Mouse (Mus musculus) limb, embryonic 13.5 days (tissue): ENCODE measurements around the gene Adgrg5. TPM values are rescaled to one million over a fixed set of nuclear protein-coding genes. Genes with fewer than 3 reads are reported as not detected.

Experiments
- ATAC-seq: fragments of 200-750 bp; cut with Nextera tagmentation; 2 replicates; pipeline ENCODE4 v1.8.0; 2017; ENCODE audit warnings: low read depth, moderate number of reproducible peaks, moderate TSS enrichment; ENCODE audit not compliant: low FRiP score
- H3K27ac ChIP-seq: fragments of 300-500 bp; sonication (generic); 2 replicates; pipeline ENCODE4 v1.5.1; 2015; ENCODE audit warnings: inconsistent platforms, mild to moderate bottlenecking, moderate library complexity
- H3K27me3 ChIP-seq: fragments of 300-500 bp; sonication (generic); 2 replicates; pipeline ENCODE4 v1.6.1; 2015; ENCODE audit warnings: mild to moderate bottlenecking, inconsistent platforms
- H3K36me3 ChIP-seq: fragments of 300-500 bp; sonication (generic); 2 replicates; pipeline ENCODE4 v1.6.1; 2015; ENCODE audit warnings: inconsistent platforms, mild to moderate bottlenecking, moderate library complexity
- H3K4me1 ChIP-seq: fragments of 300-500 bp; sonication (generic); 2 replicates; pipeline ENCODE4 v1.6.1; 2015; ENCODE audit warnings: inconsistent platforms
- H3K4me2 ChIP-seq: fragments of 300-500 bp; sonication (generic); replicated peaks from 2 replicates; pipeline ENCODE4 v1.6.1; 2015; ENCODE audit warnings: inconsistent platforms, mild to moderate bottlenecking, moderate library complexity
- H3K4me3 ChIP-seq: fragments of 300-500 bp; sonication (generic); 2 replicates; pipeline ENCODE4 v1.5.1; 2015; ENCODE audit warnings: moderate library complexity, mild to moderate bottlenecking, inconsistent platforms
- H3K9ac ChIP-seq: fragments of 300-500 bp; sonication (generic); 2 replicates; pipeline ENCODE4 v1.6.1; 2015; ENCODE audit warnings: mild to moderate bottlenecking, inconsistent platforms
- H3K9me3 ChIP-seq: fragments of 300-500 bp; sonication (generic); 2 replicates; pipeline ENCODE4 v1.6.1; 2016; ENCODE audit warnings: inconsistent platforms
- WGBS: fragments of 180-500 bp; shearing (Covaris S2); methylation state at CpG from one replicate; pipeline ENCODE4 v1.1.7; 2015; 5-methylcytosine and 5-hydroxymethylcytosine counted together
- polyA plus RNA-seq: library from polyadenylated mRNA; unstranded; fragments of >200 nt; fragmentation: Nextera tagmentation; extraction: Ambion mirVana; gene quantifications from 2 replicates; pipeline ENCODE4 v1.2.1, GENCODE M21; 2015

Adgrg5 gene
- polyA plus RNA-seq, 1 experiment from 2014 or later = 0.13 TPM

DNA sequence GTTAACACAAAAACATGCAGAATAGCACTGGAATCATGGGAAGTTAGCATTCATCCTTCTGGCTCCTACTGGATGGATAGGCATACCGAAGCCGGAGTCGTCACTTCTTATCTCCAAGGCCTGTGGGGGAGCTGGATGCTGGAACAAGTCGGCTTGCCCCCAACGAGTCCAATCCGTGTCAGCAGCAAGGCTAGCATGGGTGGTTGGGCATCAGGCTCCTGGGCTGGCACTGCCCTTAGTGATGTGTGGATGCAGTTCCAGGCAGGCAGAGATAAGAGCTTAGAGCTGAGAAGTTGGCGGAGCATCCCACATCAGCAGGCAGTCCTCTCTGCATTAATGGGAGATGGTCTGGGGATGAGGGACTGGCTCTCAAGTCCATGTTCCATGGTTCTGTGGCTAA lies 64.1 kb downstream of the Adgrg5 start:
- Histone ChIP-seq H3K4me3 (no peak overlapping the region), H3K36me3 (no peaks in the 10 kb centered on the region), H3K9me3 (no peaks in the 10 kb centered on the region), H3K4me2 (no peak overlapping the region), H3K4me1 (peaks cover 32% of the 10 kb centered on the region), H3K27me3 (peaks cover 6% of the 10 kb centered on the region; the same call in 1 of the 2 replicates), H3K9ac (no peak overlapping the region), H3K27ac (no peak overlapping the region)
- no peak for ATAC-seq
- WGBS = 80% methylated on average over 7 of the region's 7 CpGs

DNA sequence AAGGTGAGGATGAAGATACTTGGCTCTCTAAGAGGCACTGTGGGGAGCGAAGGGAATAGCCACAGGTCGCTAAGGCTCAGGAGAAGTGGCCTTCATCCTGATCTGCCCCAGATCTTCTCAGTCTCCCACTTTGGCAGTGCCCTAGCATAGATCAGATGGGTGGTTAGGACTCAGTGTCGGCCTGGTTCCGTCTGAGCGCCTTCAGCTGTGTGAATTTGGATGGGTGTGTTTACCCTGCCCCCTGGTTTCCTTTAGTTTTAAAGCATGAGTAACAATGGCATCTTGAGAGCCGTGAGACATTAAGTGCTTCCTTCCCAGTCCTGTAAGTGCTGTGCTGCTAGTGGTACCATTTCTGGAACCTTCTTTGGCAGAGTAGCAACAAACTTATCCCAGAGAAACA lies 65.1 kb downstream of the Adgrg5 start:
- no peak for ATAC-seq
- H3K27ac ChIP-seq = no peak overlapping the region
- no peak overlapping the region for H3K4me3 ChIP-seq
- H3K4me2 ChIP-seq = no peak overlapping the region
- H3K36me3 ChIP-seq = no peaks in the 10 kb centered on the region
- H3K27me3 ChIP-seq = peaks cover 6% of the 10 kb centered on the region; the same call in 1 of the 2 replicates
- no peak overlapping the region for H3K9ac ChIP-seq
- H3K4me1 ChIP-seq = peaks cover 30% of the 10 kb centered on the region
- H3K9me3 ChIP-seq = no peaks in the 10 kb centered on the region
- WGBS = 83% methylated on average over 6 of the region's 6 CpGs

DNA sequence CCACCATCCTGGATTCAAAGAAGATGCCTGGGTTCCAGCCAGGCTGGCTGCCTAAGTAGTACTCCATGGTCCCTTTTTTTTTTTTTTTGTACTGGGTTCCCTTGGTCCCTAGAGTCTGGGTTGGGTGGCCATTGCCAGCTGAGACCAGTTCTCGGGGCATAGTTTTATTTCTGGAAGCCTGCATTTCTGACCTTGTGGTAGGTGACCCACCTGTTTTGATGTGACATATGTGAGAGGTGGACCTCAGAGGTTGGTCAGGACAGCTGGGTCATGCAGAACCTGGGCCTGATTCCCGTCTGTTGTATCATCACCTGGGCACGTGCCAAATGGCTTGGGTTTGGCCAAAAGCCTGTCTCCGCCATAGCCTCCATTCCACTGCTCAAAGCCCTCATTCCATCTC lies 66.2 kb downstream of the Adgrg5 start:
- H3K27ac ChIP-seq = no peak overlapping the region
- H3K4me3 ChIP-seq = no peak overlapping the region
- WGBS = 80% methylated on average over 4 of the region's 4 CpGs
- H3K9me3 ChIP-seq = no peaks in the 10 kb centered on the region
- H3K4me1 ChIP-seq = peaks cover 32% of the 10 kb centered on the region
- no peak overlapping the region for H3K9ac ChIP-seq
- ATAC-seq = no peak
- peaks cover 6% of the 10 kb centered on the region; the same call in 1 of the 2 replicates for H3K27me3 ChIP-seq
- H3K4me2 ChIP-seq = no peak overlapping the region
- no peaks in the 10 kb centered on the region for H3K36me3 ChIP-seq

DNA sequence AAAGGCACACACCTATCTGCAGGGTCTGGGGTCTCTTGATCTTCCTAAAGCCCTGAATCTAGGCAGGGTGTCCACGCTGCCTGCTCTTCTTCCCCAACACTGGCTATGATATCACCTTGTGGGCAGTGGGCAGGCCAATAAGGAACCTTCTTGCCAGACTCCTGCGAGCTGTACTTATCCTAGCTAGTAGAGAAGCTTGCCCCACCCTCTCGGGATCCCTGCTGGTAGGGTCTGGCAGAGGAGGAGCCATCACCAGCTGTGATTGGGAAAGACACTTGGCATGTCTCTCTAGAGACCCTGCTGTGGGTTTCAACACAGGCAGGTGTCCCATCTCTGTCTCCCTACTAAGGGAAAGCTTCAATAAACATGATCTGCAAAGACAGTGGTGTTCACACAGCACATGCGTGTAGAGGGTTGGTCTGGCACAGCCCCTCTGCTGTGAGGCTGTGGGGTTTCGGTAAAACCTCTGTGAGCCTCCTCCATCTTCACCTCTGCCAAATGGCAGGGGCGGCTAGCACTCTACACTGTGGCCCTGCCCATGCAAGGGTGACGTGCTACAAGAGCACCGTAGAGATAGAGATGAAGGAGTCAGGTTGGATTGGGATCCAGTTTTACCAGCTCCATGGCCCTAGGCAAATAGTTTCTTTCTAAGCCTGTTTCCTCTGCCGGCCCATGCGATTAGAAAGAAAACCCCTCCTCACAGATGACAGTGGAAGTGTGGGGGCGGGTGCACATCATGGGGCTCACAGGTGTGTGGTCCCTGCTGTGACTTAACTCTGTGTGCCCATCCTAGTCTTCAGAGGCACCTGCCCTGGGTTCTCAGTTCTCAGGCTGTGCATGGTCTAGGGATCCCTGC lies 67.3 kb downstream of the Adgrg5 start:
- ATAC-seq = no peak; the same call in 1 of the 2 replicates
- Histone ChIP-seq H3K9me3 (no peaks in the 10 kb centered on the region), H3K4me3 (no peak overlapping the region), H3K27ac (no peak overlapping the region), H3K4me2 (no peak overlapping the region), H3K36me3 (no peaks in the 10 kb centered on the region), H3K27me3 (peaks cover 6% of the 10 kb centered on the region; the same call in 1 of the 2 replicates), H3K9ac (no peak overlapping the region), H3K4me1 (peaks cover 41% of the 10 kb centered on the region)
- 54% methylated on average over 11 of the region's 11 CpGs for WGBS

DNA sequence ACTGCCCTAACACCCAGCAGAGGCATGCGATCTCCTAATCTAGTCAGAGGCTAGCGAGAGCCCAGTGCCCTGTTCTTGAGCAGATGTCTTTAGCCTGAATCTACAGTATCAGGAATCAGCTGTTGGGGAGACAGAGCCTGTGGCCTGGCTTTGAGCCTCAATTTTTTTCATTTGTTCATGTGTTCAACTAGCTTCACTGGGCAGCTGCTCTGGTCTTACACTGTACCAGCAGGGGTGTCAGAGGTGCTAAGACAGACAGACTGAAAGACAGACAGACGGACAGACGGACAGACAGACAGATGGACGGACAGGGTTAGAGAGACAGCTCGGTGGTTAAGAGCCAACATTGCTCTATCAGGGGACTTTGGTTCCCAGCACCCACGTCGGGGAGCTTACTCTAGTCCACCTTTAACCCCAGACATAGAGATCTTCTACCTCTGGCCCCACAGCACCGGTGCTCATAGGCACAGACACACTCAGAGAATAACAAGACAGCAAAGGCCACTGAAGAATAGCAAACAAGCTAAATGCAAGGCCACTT lies 68.0 kb downstream of the Adgrg5 start:
- Histone ChIP-seq H3K27me3 (peaks cover 6% of the 10 kb centered on the region; the same call in 1 of the 2 replicates), H3K4me3 (no peak overlapping the region), H3K4me1 (peaks cover 44% of the 10 kb centered on the region), H3K27ac (no peak overlapping the region), H3K9ac (no peak overlapping the region), H3K4me2 (no peak overlapping the region), H3K9me3 (no peaks in the 10 kb centered on the region), H3K36me3 (no peaks in the 10 kb centered on the region)
- WGBS = 79% methylated on average over 9 of the region's 9 CpGs
- no peak for ATAC-seq

DNA sequence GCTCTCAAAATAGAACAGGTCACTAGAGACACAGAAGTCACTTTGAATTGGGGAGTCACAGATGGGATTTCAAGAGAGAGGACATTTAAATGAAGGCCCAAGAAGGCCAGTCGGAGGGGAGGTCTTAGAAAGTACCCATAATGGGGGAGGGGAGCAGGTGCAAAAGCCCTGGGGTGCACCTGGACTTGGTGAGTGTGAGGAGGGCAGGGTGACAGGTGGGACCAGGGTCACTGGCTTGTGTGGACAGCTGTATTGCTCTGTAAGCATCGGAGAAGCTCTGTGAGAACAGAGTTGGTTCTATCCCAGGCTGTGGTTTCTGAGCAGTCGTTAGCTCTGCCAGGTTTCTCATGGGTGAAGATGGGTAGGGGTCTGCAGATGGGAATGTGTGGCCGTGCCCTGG lies 68.5 kb downstream of the Adgrg5 start:
- 74% methylated on average over 4 of the region's 4 CpGs for whole genome bisulfite sequencing
- H3K4me2 ChIP-seq = no peak overlapping the region
- H3K4me1 ChIP-seq = peaks cover 43% of the 10 kb centered on the region
- H3K27ac ChIP-seq = no peak overlapping the region
- no peaks in the 10 kb centered on the region for H3K36me3 ChIP-seq
- no peaks in the 10 kb centered on the region for H3K9me3 ChIP-seq
- H3K4me3 ChIP-seq = no peak overlapping the region
- no peak overlapping the region for H3K9ac ChIP-seq
- peaks cover 6% of the 10 kb centered on the region; the same call in 1 of the 2 replicates for H3K27me3 ChIP-seq
- ATAC-seq = no peak

DNA sequence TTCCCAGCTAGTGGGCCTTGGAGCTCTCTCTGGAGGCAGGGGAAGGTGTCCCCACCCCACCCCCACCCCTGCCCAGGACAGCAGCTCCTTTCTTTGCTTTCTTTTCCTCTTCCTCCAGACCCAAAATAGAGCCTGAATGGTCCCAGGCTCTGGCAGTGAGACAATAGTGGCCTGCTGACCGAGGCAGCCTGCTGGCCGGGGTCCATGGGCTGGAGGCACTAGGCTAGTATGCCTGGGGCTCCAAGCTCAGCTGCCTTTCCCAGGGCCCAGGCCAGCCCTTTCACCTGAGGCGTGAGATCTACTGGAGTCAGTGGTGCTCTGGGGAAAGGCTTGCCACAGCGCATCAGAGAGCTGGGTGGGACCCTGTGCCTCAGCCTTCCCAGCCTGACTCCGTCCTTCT lies 69.0 kb downstream of the Adgrg5 start:
- Histone ChIP-seq H3K4me2 (no peak overlapping the region), H3K27ac (no peak overlapping the region; the same call in 1 of the 2 replicates), H3K27me3 (peaks cover 6% of the 10 kb centered on the region; the same call in 1 of the 2 replicates), H3K4me3 (no peak overlapping the region), H3K4me1 (peaks cover 48% of the 10 kb centered on the region), H3K9ac (no peak overlapping the region), H3K9me3 (no peaks in the 10 kb centered on the region), H3K36me3 (no peaks in the 10 kb centered on the region)
- WGBS = 70% methylated on average over 5 of the region's 5 CpGs
- no peak for ATAC-seq

Other genes with a start within 250 kb of the Adgrg5 start
- gene Pllp, start 227.4 kb upstream of the Adgrg5 start, polyA plus RNA-seq = 0.50 and 0.83 TPM in 2 replicates
- not detected in 2 replicates for gene Ccl22, start 178.1 kb upstream of the Adgrg5 start, polyA plus RNA-seq
- gene Cx3cl1, start 151.7 kb upstream of the Adgrg5 start, polyA plus RNA-seq = 6.3 and 6.8 TPM in 2 replicates
- 0.42 TPM in 1 of 2 replicates, not detected in the other for gene Ccl17, start 113.2 kb upstream of the Adgrg5 start, polyA plus RNA-seq
- gene Coq9, start 85.4 kb upstream of the Adgrg5 start, polyA plus RNA-seq = 72.7 and 73.7 TPM in 2 replicates
- gene Ciapin1, start 85.3 kb upstream of the Adgrg5 start, polyA plus RNA-seq = 127 and 133 TPM in 2 replicates
- 145 and 149 TPM in 2 replicates for gene Polr2c, start 66.2 kb upstream of the Adgrg5 start, polyA plus RNA-seq
- gene Dok4, start 47.4 kb upstream of the Adgrg5 start, polyA plus RNA-seq = 21.4 and 21.7 TPM in 2 replicates
- 46.3 and 46.6 TPM in 2 replicates for gene Ccdc102a, start 5.6 kb upstream of the Adgrg5 start, polyA plus RNA-seq
- 7.9 and 8.7 TPM in 2 replicates for gene Adgrg1, start 51.1 kb downstream of the Adgrg5 start, polyA plus RNA-seq
- 3.0 and 3.3 TPM in 2 replicates for gene Adgrg3, start 94.0 kb downstream of the Adgrg5 start, polyA plus RNA-seq
- not detected in 2 replicates for gene Drc7, start 131.4 kb downstream of the Adgrg5 start, polyA plus RNA-seq
- gene Katnb1, start 157.5 kb downstream of the Adgrg5 start, polyA plus RNA-seq = 24.2 and 25.6 TPM in 2 replicates